Comparison of ENCODE assay signal across 8 mouse cellular contexts in the genomic region with DNA sequence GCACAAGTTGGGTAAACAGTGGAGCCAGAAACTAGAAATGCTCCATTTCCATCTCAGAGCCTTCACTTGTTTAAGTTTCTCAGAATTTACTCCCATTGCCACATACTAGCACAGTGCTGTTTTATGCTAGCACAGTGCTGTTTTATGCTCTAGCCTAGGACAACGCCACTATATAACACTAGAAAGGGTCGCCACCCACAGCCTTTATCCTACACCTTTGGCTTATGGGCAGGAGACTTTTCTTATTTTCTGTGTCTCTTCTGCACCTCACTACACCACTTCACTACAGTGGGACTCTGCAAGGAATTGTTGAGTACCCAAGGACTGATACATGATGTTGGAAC. TPM values are rescaled to one million over a fixed set of nuclear protein-coding genes. Genes with fewer than 3 reads are reported as not detected.
A peak's percentile ranks its signal among the peaks of the same experiment; 100 is the strongest.
DNase-seq lines count a peak whose midpoint lies in the region; ATAC-seq and TF ChIP-seq lines count a peak whose summit lies in the region.

No protein-coding gene starts in this region.

- peak overlapping the region; percentile 79 for H3K4me3 ChIP-seq in heart, embryonic 13.5 days
- H3K4me3 ChIP-seq in MEL (ENCODE audit: control insufficient read depth in 1 of 2, insufficient read depth in 1 of 2, low read depth in 2 of 2, low read length in 2 of 2), result peak overlapping the region; percentile 69 to 75
- peak overlapping the region; percentile 81 for H3K4me3 ChIP-seq in hindbrain, embryonic 10.5 days

- no peak for ATAC-seq in heart, embryonic 13.5 days (ENCODE audit: extremely low read depth, insufficient number of reproducible peaks, low FRiP score, low TSS enrichment)
- ATAC-seq in megakaryocyte-erythroid progenitor cell, adult 5-6 weeks (replicated peaks; ENCODE audit: low FRiP score, low TSS enrichment, poor library complexity, severe bottlenecking), result peak; percentile 33; the same call in 1 of the 2 replicates

- peaks cover 31% of the 10 kb centered on the region for H3K36me3 ChIP-seq in heart, embryonic 13.5 days
- peaks cover 7 to 14% of the 10 kb centered on the region in 2 experiments for H3K36me3 ChIP-seq in MEL (ENCODE audit: control insufficient read depth in 1 of 2, insufficient read depth in 2 of 2, low read length in 2 of 2)
- peaks cover 30% of the 10 kb centered on the region for H3K36me3 ChIP-seq in hindbrain, embryonic 10.5 days

- peaks cover 12% of the 10 kb centered on the region for H3K4me1 ChIP-seq in heart, embryonic 13.5 days
- H3K4me1 ChIP-seq in MEL (ENCODE audit: control insufficient read depth in 1 of 2, insufficient read depth in 2 of 2, low read length in 2 of 2), result peaks cover 2 to 13% of the 10 kb centered on the region in 2 experiments
- H3K4me1 ChIP-seq in hindbrain, embryonic 10.5 days (replicated peaks), result peaks cover 13% of the 10 kb centered on the region

- H3K4me2 ChIP-seq in heart, embryonic 13.5 days, result peak overlapping the region; percentile 75

- TF ChIP-seq POLR2A in MEL (IDR thresholded peaks at IDR 0.05; ENCODE audit: control insufficient read depth in 1 of 2, insufficient read depth in 1 of 2, low read depth in 1 of 2, low read length in 2 of 2, poor library complexity in 1 of 2), result no peak

- no peak for TF ChIP-seq CTCF in MEL (IDR thresholded peaks at IDR 0.05 in 2 of 3, conservative IDR thresholded peaks at IDR 0.05 in 1 of 3; ENCODE audit: control insufficient read depth in 1 of 3, insufficient read depth in 1 of 3, low read depth in 2 of 3, low read length in 3 of 3, poor library complexity in 1 of 3, severe bottlenecking in 1 of 3)

- DNase-seq in heart, adult 8-10 months (ENCODE audit: low spot score), result no peak
- no peak for DNase-seq in MEL (ENCODE audit: low read depth, low spot score)
- no peak for DNase-seq in hindbrain, embryonic 10.5 days (ENCODE audit: low spot score)
- no peak for DNase-seq in urinary bladder, postnatal 4 days (ENCODE audit: low spot score in 2 of 2)
- no peak for DNase-seq in layer of hippocampus, postnatal 10 days (ENCODE audit: low spot score in 2 of 2)
- DNase-seq in adrenal gland, postnatal 25 days, result no peak

- H3K79me2 ChIP-seq in MEL (ENCODE audit: control insufficient read depth, insufficient read depth, low read length, poor library complexity), result peaks cover 18% of the 10 kb centered on the region

- WGBS in heart, embryonic 13.5 days, result 80% methylated on average over 2 of the region's 2 CpGs
- 72% methylated on average over 2 of the region's 2 CpGs for WGBS in hindbrain, embryonic 10.5 days

- H3K9me3 ChIP-seq in heart, embryonic 13.5 days, result no peaks in the 10 kb centered on the region
- no peaks in the 10 kb centered on the region for H3K9me3 ChIP-seq in MEL (replicated peaks; ENCODE audit: insufficient read depth, low read length)
- H3K9me3 ChIP-seq in hindbrain, embryonic 10.5 days, result no peaks in the 10 kb centered on the region

- H3K9ac ChIP-seq in heart, embryonic 13.5 days, result no peak overlapping the region; the same call in 1 of the 2 replicates
- H3K9ac ChIP-seq in MEL (ENCODE audit: control insufficient read depth, low read depth, low read length, poor library complexity, severe bottlenecking), result peak overlapping the region; percentile 53

- no peaks in the 10 kb centered on the region for H3K27me3 ChIP-seq in heart, embryonic 13.5 days (replicated peaks)
- H3K27me3 ChIP-seq in MEL (ENCODE audit: control insufficient read depth in 1 of 2, insufficient read depth in 2 of 2, low read length in 2 of 2), result no peaks in the 10 kb centered on the region
- no peaks in the 10 kb centered on the region for H3K27me3 ChIP-seq in hindbrain, embryonic 10.5 days (ENCODE audit: insufficient read depth, poor library complexity, severe bottlenecking)

- no peak for TF ChIP-seq RAD21 in MEL (IDR thresholded peaks at IDR 0.05; ENCODE audit: low read depth, low read length)

- TF ChIP-seq EP300 in MEL (IDR thresholded peaks at IDR 0.05; ENCODE audit: low read depth in 1 of 2, low read length in 2 of 2), result no peak

- H3K27ac ChIP-seq in heart, embryonic 13.5 days (replicated peaks), result peak overlapping the region; percentile 87; the same call in 1 of the 2 replicates
- H3K27ac ChIP-seq in MEL (ENCODE audit: control insufficient read depth, low read depth, low read length), result peak overlapping the region; percentile 56
- H3K27ac ChIP-seq in hindbrain, embryonic 10.5 days, result peak overlapping the region; percentile 90

TF ChIP-seq in MEL, 35 proteins besides CTCF, POLR2A, EP300 and RAD21:
- TF ChIP-seq ZC3H11A (IDR thresholded peaks at IDR 0.05; ENCODE audit: low read depth, low read length), result peak; percentile 86; the same call in 1 of the 2 replicates
- no peak for TF ChIP-seq MAFK (IDR thresholded peaks at IDR 0.05; ENCODE audit: borderline replicate concordance, low read depth, low read length)

RNA-seq across cellular contexts. Expression of a gene that starts 0.7 kb away (rescaled TPM):
- 85.1 and 101 TPM in 2 replicates for polyA plus RNA-seq in heart, embryonic 13.5 days (2015; fragmentation: Nextera tagmentation; extraction: Ambion mirVana)
- 10 to 100 TPM; 43.9 to 58.6 (median 52.8) TPM for total RNA-seq in heart, adult 8-10 months (2022)
- total RNA-seq in MEL (2012; rRNA removed), result 152 and 166 TPM in 2 replicates
- 100 to 1,000 TPM; 174 to 342 TPM for polyA plus RNA-seq in MEL (2012; ENCODE audit: insufficient read depth in 1 of 2, insufficient read length in 2 of 2, low read depth in 1 of 2, low replicate concordance in 2 of 2, missing spikeins in 1 of 2)
- polyA plus RNA-seq in hindbrain, embryonic 10.5 days (2016; fragmentation: Nextera tagmentation; extraction: Ambion mirVana), result 164 and 209 TPM in 2 replicates
- total RNA-seq in megakaryocyte-erythroid progenitor cell, adult 5-6 weeks (2014; fragmentation: Nextera tagmentation), result 90.3 and 93.8 TPM in 2 replicates
- total RNA-seq in megakaryocyte-erythroid progenitor cell, adult 5-6 weeks (2017), result 201 and 239 TPM in 2 replicates
- total RNA-seq in layer of hippocampus, postnatal 10 days (2021), result 10 to 100 TPM; 54.3 to 57.4 TPM
- 69.4 and 73.0 TPM in 2 replicates for total RNA-seq in adrenal gland, postnatal 25 days (2021)

RNA-seq across cellular contexts. Expression of a gene that starts 10.8 kb away (rescaled TPM):
- 48.8 and 56.9 TPM in 2 replicates for polyA plus RNA-seq in heart, embryonic 13.5 days (2015; fragmentation: Nextera tagmentation; extraction: Ambion mirVana)
- 10 to 100 TPM; 24.2 to 33.2 (median 28.9) TPM for total RNA-seq in heart, adult 8-10 months (2022)
- 41.3 and 42.2 TPM in 2 replicates for total RNA-seq in MEL (2012; rRNA removed)
- 10 to 100 TPM in 1 of 2 experiments, not detected in 1; 53.2 TPM for polyA plus RNA-seq in MEL (2012; ENCODE audit: insufficient read depth in 1 of 2, insufficient read length in 2 of 2, low read depth in 1 of 2, low replicate concordance in 2 of 2, missing spikeins in 1 of 2)
- polyA plus RNA-seq in hindbrain, embryonic 10.5 days (2016; fragmentation: Nextera tagmentation; extraction: Ambion mirVana), result 57.3 and 59.3 TPM in 2 replicates
- total RNA-seq in megakaryocyte-erythroid progenitor cell, adult 5-6 weeks (2014; fragmentation: Nextera tagmentation), result 31.1 and 31.3 TPM in 2 replicates
- 11.9 TPM in 2 replicates for total RNA-seq in megakaryocyte-erythroid progenitor cell, adult 5-6 weeks (2017)
- 10 to 100 TPM; 15.0 to 17.1 TPM for total RNA-seq in layer of hippocampus, postnatal 10 days (2021)
- total RNA-seq in adrenal gland, postnatal 25 days (2021), result 73.6 and 82.1 TPM in 2 replicates

RNA-seq across cellular contexts. Expression of a gene that starts 19.7 kb away (rescaled TPM):
- 0.23 and 0.44 TPM in 2 replicates for polyA plus RNA-seq in heart, embryonic 13.5 days (2015; fragmentation: Nextera tagmentation; extraction: Ambion mirVana)
- not detected for total RNA-seq in heart, adult 8-10 months (2022)
- 1.7 and 2.0 TPM in 2 replicates for total RNA-seq in MEL (2012; rRNA removed)
- 1 to 10 TPM in 1 of 2 experiments, not detected in 1; 1.8 TPM for polyA plus RNA-seq in MEL (2012; ENCODE audit: insufficient read depth in 1 of 2, insufficient read length in 2 of 2, low read depth in 1 of 2, low replicate concordance in 2 of 2, missing spikeins in 1 of 2)
- polyA plus RNA-seq in hindbrain, embryonic 10.5 days (2016; fragmentation: Nextera tagmentation; extraction: Ambion mirVana), result 0.43 and 0.62 TPM in 2 replicates
- not detected in 2 replicates for total RNA-seq in megakaryocyte-erythroid progenitor cell, adult 5-6 weeks (2014; fragmentation: Nextera tagmentation)
- total RNA-seq in megakaryocyte-erythroid progenitor cell, adult 5-6 weeks (2017), result not detected in 2 replicates
- not detected for total RNA-seq in layer of hippocampus, postnatal 10 days (2021)
- total RNA-seq in adrenal gland, postnatal 25 days (2021), result not detected in 2 replicates

RNA-seq across cellular contexts. Expression of a gene that starts 31.2 kb away (rescaled TPM):
- polyA plus RNA-seq in heart, embryonic 13.5 days (2015; fragmentation: Nextera tagmentation; extraction: Ambion mirVana), result 47.7 and 52.8 TPM in 2 replicates
- total RNA-seq in heart, adult 8-10 months (2022), result 10 to 100 TPM; 17.2 to 22.1 (median 18.4) TPM
- total RNA-seq in MEL (2012; rRNA removed), result 48.7 and 61.4 TPM in 2 replicates
- polyA plus RNA-seq in MEL (2012; ENCODE audit: insufficient read depth in 1 of 2, insufficient read length in 2 of 2, low read depth in 1 of 2, low replicate concordance in 2 of 2, missing spikeins in 1 of 2), result 10 to 100 TPM in 1 of 2 experiments, not detected in 1; 90.2 TPM
- polyA plus RNA-seq in hindbrain, embryonic 10.5 days (2016; fragmentation: Nextera tagmentation; extraction: Ambion mirVana), result 65.8 and 73.6 TPM in 2 replicates
- total RNA-seq in megakaryocyte-erythroid progenitor cell, adult 5-6 weeks (2014; fragmentation: Nextera tagmentation), result 23.4 and 39.6 TPM in 2 replicates
- total RNA-seq in megakaryocyte-erythroid progenitor cell, adult 5-6 weeks (2017), result 28.6 and 45.3 TPM in 2 replicates
- 10 to 100 TPM; 48.2 to 56.3 TPM for total RNA-seq in layer of hippocampus, postnatal 10 days (2021)
- 50.0 and 64.6 TPM in 2 replicates for total RNA-seq in adrenal gland, postnatal 25 days (2021)

RNA-seq across cellular contexts. Expression of a gene that starts 54.2 kb away (rescaled TPM):
- polyA plus RNA-seq in heart, embryonic 13.5 days (2015; fragmentation: Nextera tagmentation; extraction: Ambion mirVana), result 1.5 and 2.0 TPM in 2 replicates
- 1 to 10 TPM; 2.6 to 7.2 (median 3.4) TPM for total RNA-seq in heart, adult 8-10 months (2022)
- total RNA-seq in MEL (2012; rRNA removed), result 0.23 and 0.62 TPM in 2 replicates
- polyA plus RNA-seq in MEL (2012; ENCODE audit: insufficient read depth in 1 of 2, insufficient read length in 2 of 2, low read depth in 1 of 2, low replicate concordance in 2 of 2, missing spikeins in 1 of 2), result 1 to 10 TPM in 1 of 2 experiments, not detected in 1; 1.6 TPM
- polyA plus RNA-seq in hindbrain, embryonic 10.5 days (2016; fragmentation: Nextera tagmentation; extraction: Ambion mirVana), result 0.18 and 0.36 TPM in 2 replicates
- 6.5 TPM in 1 of 2 replicates, not detected in the other for total RNA-seq in megakaryocyte-erythroid progenitor cell, adult 5-6 weeks (2014; fragmentation: Nextera tagmentation)
- not detected in 2 replicates for total RNA-seq in megakaryocyte-erythroid progenitor cell, adult 5-6 weeks (2017)
- under 1 TPM; 0.33 to 0.59 TPM for total RNA-seq in layer of hippocampus, postnatal 10 days (2021)
- 0.61 and 12.4 TPM in 2 replicates for total RNA-seq in adrenal gland, postnatal 25 days (2021)
